Mouse (Mus musculus): ENCODE data around the gene Dapk2.
"Not testable (repeated sequence)": the region's sequence is repeated elsewhere in the genome, so short reads cannot be mapped to it uniquely, and the experiment has no call there.

Gene Dapk2

GRCm38 (mm10) chr9:66280496-66280895 is 122.5 kb downstream of the Dapk2 start:
- no peak for DNase-seq

GRCm38 (mm10) chr9:66281501-66281951 is 123.5 kb downstream of the Dapk2 start:
- DNase-seq, result no peak

DNA sequence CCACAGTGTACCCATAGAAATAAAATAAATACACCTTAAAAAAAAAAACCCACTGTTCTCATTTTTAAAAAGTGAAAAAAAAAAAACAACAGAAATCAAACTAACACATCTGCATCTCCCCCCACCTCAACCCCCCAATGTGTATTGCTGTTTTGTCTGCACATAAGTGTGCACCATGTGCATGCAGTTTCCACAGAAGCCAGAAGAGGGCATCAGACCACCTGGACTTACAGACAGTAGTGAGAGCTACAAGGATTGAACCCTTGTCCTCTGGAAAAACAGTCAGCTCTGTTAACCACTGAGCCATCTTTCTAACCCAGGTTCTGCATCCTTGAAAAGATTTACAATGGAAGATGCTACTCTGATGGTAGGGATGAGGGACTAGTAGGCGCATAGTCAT is 124.6 kb downstream of the Dapk2 start:
- DNase-seq, result no peak

DNA sequence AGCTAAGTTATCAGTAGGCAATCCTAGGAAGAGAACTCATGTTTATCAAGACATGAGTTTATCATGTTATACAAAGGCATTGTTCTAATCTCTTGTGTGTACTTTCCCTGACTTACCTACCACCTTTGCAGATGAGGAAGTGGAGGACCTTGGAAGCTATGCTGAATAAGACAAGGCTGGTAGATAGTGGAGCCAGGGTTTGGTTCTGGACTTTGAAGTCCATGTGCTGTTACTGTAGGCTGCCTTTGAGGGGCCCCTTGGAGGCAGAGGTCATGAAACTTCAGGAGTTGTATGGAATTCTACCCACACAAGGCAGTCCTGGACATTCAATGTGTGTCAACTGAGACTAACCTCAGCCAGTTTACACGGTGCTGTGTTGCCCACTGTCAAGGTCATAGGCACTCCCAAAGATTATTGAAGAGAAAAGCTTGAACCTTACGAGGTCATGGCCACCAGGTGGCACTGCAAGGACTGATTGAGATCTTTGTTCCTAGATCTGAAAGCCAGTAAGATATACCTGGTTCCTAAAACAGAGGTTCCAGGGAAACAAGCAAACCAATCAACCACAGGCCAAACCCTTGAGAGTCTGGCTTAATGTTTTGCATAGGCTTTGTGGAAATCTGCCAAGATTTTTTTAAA is 125.7 kb downstream of the Dapk2 start:
- DNase-seq, result peak; percentile 83

- DNase-seq, result not testable (repeated sequence)
These were observed 127.2 kb downstream of the Dapk2 start for GRCm38 (mm10) chr9:66285241-66285640.

- DNase-seq, result no peak
These were observed 127.9 kb downstream of the Dapk2 start for GRCm38 (mm10) chr9:66285901-66286300.

- DNase-seq, result no peak
These were observed 132.7 kb downstream of the Dapk2 start for GRCm38 (mm10) chr9:66290727-66291126.

DNA sequence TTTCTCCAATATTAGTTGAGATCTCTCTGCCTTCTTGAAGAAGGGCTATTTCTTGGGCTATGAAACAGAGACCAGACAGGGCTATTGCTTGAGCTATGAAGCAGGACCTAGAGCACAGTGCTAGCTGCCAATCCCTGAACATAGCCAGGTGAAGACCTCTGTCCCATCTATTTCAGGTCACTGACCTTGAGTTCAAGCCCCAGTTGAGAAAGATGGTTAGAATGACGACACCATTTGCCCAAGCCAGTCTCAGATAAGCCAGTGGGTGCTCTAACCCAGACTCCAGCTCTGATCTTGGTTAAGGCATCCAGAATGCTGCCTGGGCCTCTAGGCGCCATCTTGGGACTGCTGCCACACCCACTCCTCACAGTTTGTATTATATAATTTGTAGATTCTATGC is 135.3 kb downstream of the Dapk2 start:
- no peak for DNase-seq

DNA sequence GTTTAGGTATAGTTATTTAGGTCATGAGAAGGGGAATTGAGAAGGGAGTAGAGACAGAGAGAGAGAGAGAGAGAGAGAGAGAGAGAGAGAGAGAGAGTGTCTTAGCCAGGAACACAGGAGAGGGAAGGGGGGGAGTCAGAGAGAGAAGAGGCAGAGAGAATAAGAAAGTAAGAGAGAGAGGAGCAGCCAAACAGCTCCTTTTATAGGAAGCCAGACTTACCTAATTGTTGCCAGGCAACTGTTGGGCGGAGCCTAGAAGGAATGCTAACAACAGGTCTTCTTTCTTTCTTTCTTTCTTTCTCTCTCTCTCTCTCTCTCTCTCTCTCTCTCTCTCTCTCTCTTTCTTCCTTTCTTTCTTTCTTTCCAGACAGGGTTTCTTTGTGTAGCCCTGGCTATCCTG is 136.2 kb downstream of the Dapk2 start:
- DNase-seq, result no peak

- no peak for DNase-seq
These were observed 137.0 kb downstream of the Dapk2 start for GRCm38 (mm10) chr9:66294980-66295410.

- DNase-seq, result no peak
These were observed 137.6 kb downstream of the Dapk2 start for GRCm38 (mm10) chr9:66295577-66296120.

GRCm38 (mm10) chr9:66298783-66299182 is 140.8 kb downstream of the Dapk2 start:
- no peak for DNase-seq

- no peak for DNase-seq
These were observed 142.5 kb downstream of the Dapk2 start for GRCm38 (mm10) chr9:66300448-66301027.

- no peak for DNase-seq
These were observed 146.5 kb downstream of the Dapk2 start for GRCm38 (mm10) chr9:66304320-66305090.

GRCm38 (mm10) chr9:66305121-66306112 is 147.4 kb downstream of the Dapk2 start:
- DNase-seq, result peak; percentile 46

- DNase-seq, result no peak
These were observed 148.4 kb downstream of the Dapk2 start for GRCm38 (mm10) chr9:66306414-66306813.

GRCm38 (mm10) chr9:66307341-66307740 is 149.3 kb downstream of the Dapk2 start:
- DNase-seq, result no peak

DNA sequence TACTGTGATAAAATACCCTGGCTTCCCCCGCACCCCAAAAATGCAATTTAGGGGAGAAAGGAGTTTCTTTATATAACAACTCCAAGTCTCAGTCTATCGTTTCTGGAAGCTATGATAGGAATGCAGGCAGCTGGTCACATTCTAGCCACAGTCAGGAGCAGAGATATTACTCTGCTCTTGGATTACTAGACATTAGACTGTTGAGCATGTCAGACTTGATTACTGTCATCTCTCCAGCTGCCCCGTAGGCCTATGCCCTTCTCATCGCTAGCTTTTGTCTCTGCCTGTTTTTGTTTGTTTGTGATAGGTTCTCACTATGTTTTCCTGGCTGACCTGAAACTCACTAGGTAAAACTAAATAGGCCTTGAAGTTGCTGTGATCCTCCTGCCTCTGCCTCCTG is 150.7 kb downstream of the Dapk2 start:
- DNase-seq, result no peak

GRCm38 (mm10) chr9:66311458-66311857 is 153.4 kb downstream of the Dapk2 start:
- DNase-seq, result no peak

DNA sequence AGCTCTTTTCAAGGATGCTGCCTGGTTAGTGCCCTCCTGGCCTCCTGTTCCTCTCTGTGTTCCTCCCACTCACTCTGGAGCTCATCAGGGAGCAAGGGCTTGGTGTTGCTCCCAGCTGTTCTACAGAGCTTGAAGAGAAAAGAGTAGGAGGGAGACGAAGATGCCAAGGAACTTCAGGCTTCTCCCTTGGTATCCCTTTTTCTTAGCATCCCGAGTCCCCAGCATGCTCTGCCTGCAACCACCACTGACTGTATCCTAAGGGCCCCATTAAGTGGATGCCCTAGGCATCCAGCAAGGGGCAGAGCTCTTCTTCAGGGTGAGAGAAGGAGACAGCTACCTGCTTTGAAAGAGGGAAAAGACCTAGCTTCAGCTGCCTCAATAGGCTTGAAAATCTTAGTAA is 158.6 kb downstream of the Dapk2 start:
- no peak for DNase-seq

All from kidney, adult 18-20 months (tissue).